Mouse (Mus musculus): Measurements from ENCODE around the gene Phb2.

Phb2 gene

GRCm38 (mm10) chr6:124693243-124693981 is 18.7 kb upstream of the Phb2 start:
- DNase-seq (ENCODE audit: low spot score), result no peak

GRCm38 (mm10) chr6:124694166-124694955 is 17.8 kb upstream of the Phb2 start:
- peak; percentile 86 for DNase-seq (ENCODE audit: low spot score)

GRCm38 (mm10) chr6:124696441-124697150 is 15.5 kb upstream of the Phb2 start:
- no peak for DNase-seq (ENCODE audit: low spot score)

- no peak for DNase-seq (ENCODE audit: low spot score)
Observed at GRCm38 (mm10) chr6:124698751-124699150, 13.4 kb upstream of the Phb2 start.

- DNase-seq (ENCODE audit: low spot score), result no peak
Observed at GRCm38 (mm10) chr6:124699366-124699765, 12.8 kb upstream of the Phb2 start.

GRCm38 (mm10) chr6:124699962-124700610 is 12.1 kb upstream of the Phb2 start:
- peak; percentile 44 for DNase-seq (ENCODE audit: low spot score)

GRCm38 (mm10) chr6:124701338-124701737 is 10.8 kb upstream of the Phb2 start:
- DNase-seq (ENCODE audit: low spot score), result no peak

GRCm38 (mm10) chr6:124702102-124702783 is 9.9 kb upstream of the Phb2 start:
- DNase-seq (ENCODE audit: low spot score), result no peak

GRCm38 (mm10) chr6:124702784-124703103 is 9.4 kb upstream of the Phb2 start:
- DNase-seq (ENCODE audit: low spot score), result peak; percentile 72

- no peak for DNase-seq (ENCODE audit: low spot score)
Observed at GRCm38 (mm10) chr6:124703789-124704188, 8.3 kb upstream of the Phb2 start.

GRCm38 (mm10) chr6:124704417-124704816 is 7.7 kb upstream of the Phb2 start:
- no peak for DNase-seq (ENCODE audit: low spot score)

- DNase-seq (ENCODE audit: low spot score), result no peak
Observed at GRCm38 (mm10) chr6:124706061-124706627, 6.0 kb upstream of the Phb2 start.

GRCm38 (mm10) chr6:124708289-124708889 is 3.7 kb upstream of the Phb2 start:
- DNase-seq (ENCODE audit: low spot score), result no peak

- DNase-seq (ENCODE audit: low spot score), result no peak
Observed at GRCm38 (mm10) chr6:124712918-124713317, 782 bp downstream of the Phb2 start.

GRCm38 (mm10) chr6:124716864-124717490 is 4.8 kb downstream of the Phb2 start:
- DNase-seq (ENCODE audit: low spot score), result peak; percentile 64

GRCm38 (mm10) chr6:124717968-124718367 is 5.8 kb downstream of the Phb2 start:
- DNase-seq (ENCODE audit: low spot score), result no peak

GRCm38 (mm10) chr6:124718703-124719102 is 6.6 kb downstream of the Phb2 start:
- peak; percentile 92 for DNase-seq (ENCODE audit: low spot score)

- peak; percentile 43 for DNase-seq (ENCODE audit: low spot score)
Observed at GRCm38 (mm10) chr6:124719354-124719978, 7.3 kb downstream of the Phb2 start.

GRCm38 (mm10) chr6:124720904-124721303 is 8.8 kb downstream of the Phb2 start:
- no peak for DNase-seq (ENCODE audit: low spot score)

- DNase-seq (ENCODE audit: low spot score), result no peak
Observed at GRCm38 (mm10) chr6:124722876-124723473, 10.8 kb downstream of the Phb2 start.

Measured in urinary bladder, postnatal 14 days (tissue).